Mouse (Mus musculus) testis, postnatal 14 days (tissue): ENCODE data around the gene Ccnj.
A peak's percentile ranks its signal among the peaks of the same experiment; 100 is the strongest.

Experiments used
- DNase-seq: peaks from one replicate; pipeline ENCODE4 v3.0.0; 2021; ENCODE audit warnings: low spot score

The Ccnj gene

DNA sequence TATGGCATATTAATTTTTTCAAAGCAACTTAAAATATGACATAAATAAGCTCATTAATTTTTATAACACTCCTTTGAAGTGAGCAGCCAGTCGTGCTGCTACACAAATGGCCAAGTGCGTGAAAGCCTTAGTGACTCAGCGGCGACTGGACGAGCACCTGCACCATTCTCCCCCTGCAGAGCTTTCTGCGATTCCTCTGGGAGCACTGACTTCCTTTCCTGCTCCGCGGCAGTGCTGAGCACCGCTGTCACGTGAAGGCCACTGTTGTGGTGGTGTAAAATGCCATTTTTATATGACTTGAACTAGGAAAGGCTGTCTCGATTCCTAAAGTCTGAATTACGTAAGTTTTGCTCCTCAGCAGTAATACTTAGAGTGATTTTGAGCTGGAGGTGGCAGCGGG, 10.5 kb downstream of the Ccnj start:
- no peak for DNase-seq

DNA sequence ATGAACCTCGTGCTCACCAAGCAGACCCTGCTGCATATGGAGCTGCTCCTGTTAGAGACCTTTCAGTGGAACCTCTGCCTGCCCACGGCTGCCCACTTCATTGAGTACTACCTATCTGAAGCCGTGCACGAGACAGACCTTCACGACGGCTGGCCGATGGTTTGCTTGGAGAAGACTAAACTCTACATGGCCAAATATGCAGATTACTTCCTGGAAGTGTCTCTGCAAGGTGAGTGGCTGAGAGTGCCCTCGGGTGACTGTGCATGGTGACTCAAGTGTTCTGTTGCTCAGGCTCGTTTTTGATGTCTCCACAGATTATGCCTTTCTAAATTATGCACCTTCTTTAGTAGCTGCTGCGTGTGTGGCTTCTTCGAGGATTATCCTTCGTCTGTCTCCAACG, 13.7 kb downstream of the Ccnj start:
- DNase-seq: no peak

DNA sequence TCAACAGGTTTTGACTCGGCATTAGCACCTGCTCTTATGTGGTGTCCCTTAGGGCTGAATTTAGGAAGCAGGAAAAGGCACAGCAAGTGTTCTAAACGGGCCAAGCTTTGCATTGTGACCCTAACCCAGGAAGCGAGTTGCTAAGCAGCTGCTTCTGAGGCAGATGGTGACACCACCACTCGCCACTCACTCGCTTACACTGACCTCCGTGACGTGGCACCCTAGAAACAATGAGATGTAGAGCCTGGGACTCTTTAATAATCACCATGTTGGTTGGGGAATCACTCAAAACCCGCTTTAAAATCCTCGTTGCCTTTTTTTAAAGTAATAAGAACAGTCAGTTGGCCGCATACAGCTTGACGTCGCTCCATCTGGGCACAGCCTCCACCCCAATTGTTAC, 18.3 kb downstream of the Ccnj start:
- no peak for DNase-seq

DNA sequence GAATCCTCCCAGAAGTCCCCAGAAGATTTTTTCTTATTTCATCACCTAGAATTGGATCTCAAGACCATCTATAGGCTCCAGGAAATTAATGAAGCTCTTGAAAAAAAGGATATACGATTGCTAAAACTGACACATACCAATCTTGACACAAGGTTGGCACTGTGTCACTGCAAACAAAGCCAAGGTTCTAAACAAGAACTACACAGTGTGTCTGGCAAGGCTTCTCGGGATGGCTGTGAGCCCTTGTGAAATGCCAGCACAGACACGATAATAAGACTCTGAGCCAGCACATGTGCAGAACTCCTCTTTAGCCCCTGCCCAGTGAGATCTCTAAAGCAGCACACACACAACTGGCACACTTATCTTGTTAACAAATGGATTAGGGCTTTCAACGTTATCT, 28.5 kb downstream of the Ccnj start:
- no peak for DNase-seq

DNA sequence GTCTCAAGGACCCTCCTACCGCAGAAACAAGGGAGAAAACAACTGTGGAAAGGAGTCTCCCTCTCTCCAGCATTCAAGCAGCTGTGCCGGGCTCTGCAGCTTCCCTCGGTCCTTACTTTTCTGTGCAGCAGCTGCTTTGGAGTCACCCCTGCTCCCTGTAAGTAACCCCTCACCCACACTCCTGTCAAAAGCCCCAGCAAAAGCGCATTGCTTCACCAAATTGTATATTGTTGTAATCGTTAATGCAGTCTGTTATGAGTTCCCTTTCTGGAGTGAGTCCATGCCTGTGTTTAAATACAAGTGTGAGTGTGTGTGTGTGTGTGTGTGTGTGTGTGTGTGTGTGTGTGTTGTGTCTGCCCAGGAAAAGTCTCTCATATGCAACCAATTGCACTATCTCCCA, 37.2 kb downstream of the Ccnj start:
- no peak for DNase-seq

DNA sequence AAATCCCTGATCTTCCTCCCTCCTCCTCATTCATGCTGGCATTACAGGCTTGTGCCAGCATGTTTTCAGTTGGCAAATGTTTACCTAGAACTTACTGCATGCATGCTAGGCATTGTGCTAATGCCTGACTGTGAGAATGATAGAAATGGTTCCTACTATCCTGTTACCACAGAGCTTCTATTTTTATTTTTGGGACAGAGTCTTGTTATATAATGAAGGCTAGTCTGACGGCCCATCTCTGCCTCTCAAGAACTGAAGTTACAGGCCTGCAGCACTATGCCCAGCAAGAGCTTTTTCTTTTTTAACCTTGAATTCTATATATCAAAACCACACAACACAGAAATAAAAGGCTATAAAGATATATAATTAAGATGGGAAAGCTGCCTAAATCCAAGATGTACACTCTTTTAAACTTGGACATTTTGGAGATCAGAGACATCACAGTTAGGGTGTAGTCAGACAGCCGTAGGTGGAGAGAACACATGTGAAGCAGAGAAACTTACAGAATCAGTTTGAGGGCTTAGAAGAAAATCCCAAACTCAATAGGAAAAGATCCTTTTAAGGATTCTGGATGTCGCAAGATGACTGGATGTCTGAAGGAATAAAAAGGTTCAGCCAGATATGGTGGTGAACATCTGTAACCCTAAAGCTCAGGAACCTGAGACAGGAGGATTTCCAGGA, 38.5 kb downstream of the Ccnj start:
- DNase-seq: no peak

DNA sequence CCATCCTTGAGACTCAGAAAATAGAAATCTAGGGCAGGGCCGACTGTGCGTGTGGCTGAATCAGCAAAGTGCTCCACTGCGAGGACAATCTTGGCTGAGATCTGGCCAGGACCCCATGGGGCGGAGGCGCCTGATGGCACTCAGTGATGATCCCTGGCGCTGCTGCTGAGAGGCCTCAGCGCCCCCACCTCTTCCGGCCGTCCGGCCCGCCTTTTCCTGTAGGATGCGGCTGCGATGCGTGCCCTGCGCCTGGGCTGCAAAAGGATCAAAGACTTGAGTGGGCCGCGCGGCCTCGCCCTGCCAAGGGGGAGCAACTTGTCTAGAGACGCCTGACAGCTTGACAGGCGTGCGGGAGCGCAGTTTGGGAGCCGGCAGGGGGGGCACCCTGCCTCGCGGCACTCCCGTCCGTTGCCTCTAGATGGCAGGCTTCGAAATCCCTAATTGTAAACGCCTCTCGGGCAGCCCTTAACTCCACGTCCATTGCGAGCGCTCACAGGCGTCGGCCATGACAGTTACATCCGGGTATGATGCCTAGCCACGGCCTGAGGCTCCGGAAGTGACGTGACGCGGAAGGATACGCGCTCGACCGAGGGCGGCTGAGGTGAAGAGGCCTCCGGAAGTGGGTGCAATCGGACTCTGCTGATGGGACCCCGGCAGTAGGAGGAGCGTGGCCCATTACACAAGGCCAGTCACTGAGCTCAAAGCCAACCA, 42.0 kb downstream of the Ccnj start:
- DNase-seq: peak; percentile 95

DNA sequence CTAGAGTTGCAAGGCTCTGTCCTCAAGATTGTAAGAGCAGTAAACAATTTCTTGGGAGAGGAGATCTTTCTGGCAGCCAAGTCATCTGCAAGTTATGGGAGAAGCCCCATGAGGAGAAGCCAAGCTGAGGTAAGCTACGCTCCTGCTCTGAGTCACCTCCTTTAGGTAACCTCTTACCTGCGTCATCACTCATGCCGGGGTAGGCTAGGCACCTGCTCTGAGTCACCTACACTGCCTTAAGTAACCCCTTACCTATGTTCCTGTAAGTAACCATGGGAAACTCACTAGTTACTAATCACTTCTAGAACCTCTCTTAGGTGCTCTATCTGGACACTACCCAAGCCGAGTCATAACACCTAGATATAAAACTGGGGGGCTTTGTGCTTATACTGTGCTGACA, 50.6 kb downstream of the Ccnj start:
- no peak for DNase-seq

DNA sequence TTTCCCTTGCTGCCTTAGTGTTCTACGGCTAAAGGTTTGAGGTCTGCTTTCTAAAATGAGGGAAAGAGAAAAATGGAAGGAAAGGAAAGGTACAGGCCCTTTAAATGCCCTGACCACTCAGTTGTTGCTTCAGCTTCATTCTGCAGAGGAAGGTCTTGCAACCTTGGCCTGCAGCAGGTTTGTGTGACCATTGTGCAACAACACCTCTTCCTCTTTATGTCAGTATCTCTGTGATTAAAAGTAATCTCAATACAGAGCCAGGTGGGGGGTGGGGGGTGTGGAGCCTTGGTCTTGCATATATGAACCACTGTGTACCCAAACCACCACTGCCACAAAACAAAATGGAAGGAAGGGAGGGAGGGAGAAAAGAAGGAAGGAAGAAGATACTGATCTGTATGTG, 57.8 kb downstream of the Ccnj start:
- no peak for DNase-seq

DNA sequence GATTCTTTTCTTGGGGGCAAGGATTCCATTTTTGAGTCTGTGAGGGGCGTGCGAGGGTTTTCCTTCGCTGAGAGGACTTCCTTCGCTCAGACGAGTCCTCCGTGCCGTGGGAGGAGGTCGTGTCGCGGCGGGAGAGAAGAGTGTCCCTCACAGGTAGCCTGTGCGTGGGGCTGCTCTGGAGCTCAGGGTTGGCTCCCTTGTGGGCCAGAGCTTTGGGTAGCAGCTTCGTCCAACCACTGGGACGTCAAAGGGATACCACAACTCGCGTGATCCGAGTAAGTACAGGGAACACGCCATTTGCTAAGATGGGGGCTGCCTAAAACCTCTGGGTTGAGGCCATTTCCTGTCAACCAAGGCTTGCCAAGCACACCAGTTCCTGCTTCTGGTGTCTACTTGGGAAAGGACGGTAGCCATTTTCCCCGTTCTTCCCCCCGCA, 63.0 kb downstream of the Ccnj start:
- peak; percentile 84 for DNase-seq

DNA sequence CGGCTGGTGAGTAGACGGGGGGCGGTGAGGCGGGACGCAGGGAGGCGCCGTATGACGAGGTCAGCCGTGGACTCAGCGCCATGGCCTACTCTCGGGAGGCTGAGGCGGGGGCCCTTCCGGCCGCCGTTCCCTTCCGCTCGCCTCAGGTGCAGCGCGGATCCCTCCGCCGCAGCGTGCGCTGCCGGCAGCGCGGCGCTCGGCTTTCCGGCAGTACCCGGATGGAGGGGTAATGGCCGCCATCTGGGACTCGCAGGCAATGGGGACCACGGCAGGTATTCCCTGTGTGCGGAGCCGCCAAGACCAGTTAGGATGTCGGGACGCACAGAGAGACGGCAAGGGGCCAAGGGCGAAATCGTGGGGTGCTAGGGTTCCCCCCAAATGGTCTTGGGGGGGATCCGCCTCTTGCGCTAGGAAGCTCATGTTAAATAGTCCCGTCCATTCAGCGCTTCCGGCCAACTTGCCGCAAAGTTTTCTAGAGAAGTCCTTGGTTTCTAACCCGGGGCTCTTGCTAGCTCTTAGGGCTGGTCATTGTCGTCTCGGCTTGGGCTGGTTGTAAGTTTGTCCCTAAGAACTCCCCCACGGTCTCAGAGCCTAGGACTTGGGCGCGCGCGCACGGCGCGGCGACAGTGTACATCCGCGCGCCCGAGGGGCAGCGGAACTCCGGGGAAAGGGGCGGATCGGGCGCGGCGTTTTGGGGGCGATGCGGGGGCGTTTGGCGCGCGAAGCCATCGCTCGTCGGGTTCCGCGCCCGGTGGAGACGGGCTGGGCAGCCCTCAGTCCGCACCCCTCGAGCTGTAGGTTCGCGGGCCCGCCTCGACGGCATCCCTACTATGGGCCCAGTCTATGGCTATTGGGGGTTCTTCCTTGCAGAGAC, 63.7 kb downstream of the Ccnj start, which contains the start of gene Zfp518a:
Gene Zfp518a, plus strand, starts transcription at position 187 of the 874 bp plus-strand sequence.
- peak; percentile 91 for DNase-seq

DNA sequence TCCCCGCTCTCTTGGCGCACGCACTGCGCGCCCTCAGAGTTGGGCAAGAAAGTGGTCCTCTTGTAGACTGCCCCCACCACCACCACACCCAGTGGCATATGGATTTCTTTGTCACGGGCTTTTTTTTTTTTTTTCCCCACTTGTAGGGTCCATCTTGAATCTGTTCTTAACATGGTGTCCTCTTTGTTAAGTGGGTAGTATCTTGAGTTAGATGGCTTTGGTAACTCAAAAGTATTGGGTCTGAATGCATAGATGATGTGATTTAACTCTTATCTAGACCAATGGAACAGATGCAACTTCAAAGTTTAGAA, 64.3 kb downstream of the Ccnj start:
- no peak for DNase-seq
